Mouse (Mus musculus) lung, postnatal 0 days (tissue): Measurements from ENCODE around the gene Olfr71. TPM values are rescaled to one million over a fixed set of nuclear protein-coding genes. Genes with fewer than 3 reads are reported as not detected.

ENCODE experiments used
- ATAC-seq: fragments of 200-750 bp; cut with Nextera tagmentation; 2 replicates; pipeline ENCODE4 v1.8.0; 2017; ENCODE audit warnings: moderate library complexity
- DNase-seq: peaks from one replicate; pipeline ENCODE4 v3.0.0-alpha.2; 2016; ENCODE audit warnings: low spot score
- H3K27ac ChIP-seq: fragments of 300-500 bp; sonication (generic); 2 replicates; pipeline ENCODE4 v1.5.1; 2014; ENCODE audit warnings: antibody characterized with exemption, mild to moderate bottlenecking, low read length, mixed read lengths
- H3K27me3 ChIP-seq: fragments of 300-500 bp; sonication (generic); replicated peaks from 2 replicates; pipeline ENCODE4 v1.6.1; 2014; ENCODE audit warnings: low read length, mixed read lengths; ENCODE audit not compliant: insufficient read depth
- H3K36me3 ChIP-seq: fragments of 300-500 bp; sonication (generic); 2 replicates; pipeline ENCODE4 v1.6.1; 2014; ENCODE audit warnings: low read length, mixed read lengths; ENCODE audit not compliant: insufficient read depth
- H3K4me1 ChIP-seq: fragments of 300-500 bp; sonication (generic); 2 replicates; pipeline ENCODE4 v1.6.1; 2014; ENCODE audit warnings: antibody characterized with exemption, low read depth, low read length, mixed read lengths; ENCODE audit not compliant: insufficient read depth
- H3K4me2 ChIP-seq: fragments of 300-500 bp; sonication (generic); replicated peaks from 2 replicates; pipeline ENCODE4 v1.6.1; 2014; ENCODE audit warnings: low read depth, mild to moderate bottlenecking, low read length, moderate library complexity, mixed read lengths
- H3K4me3 ChIP-seq: fragments of 300-500 bp; sonication (generic); 2 replicates; pipeline ENCODE4 v1.5.1; 2014; ENCODE audit warnings: low read depth, low read length
- H3K9ac ChIP-seq: fragments of 300-500 bp; sonication (generic); replicated peaks from 2 replicates; pipeline ENCODE4 v1.6.1; 2014; ENCODE audit warnings: low read depth, mild to moderate bottlenecking
- H3K9me3 ChIP-seq: fragments of 300-500 bp; sonication (generic); 2 replicates; pipeline ENCODE4 v1.6.1; 2016; ENCODE audit warnings: low read length, mixed read lengths
- CTCF ChIP-seq: IDR thresholded peaks from 2 replicates; pipeline ENCODE4 v1.5.1; 2016; ENCODE audit warnings: antibody characterized with exemption, mild to moderate bottlenecking
- EP300 ChIP-seq: IDR thresholded peaks from 2 replicates; pipeline ENCODE4 v1.6.1; 2016; ENCODE audit warnings: antibody characterized with exemption, mild to moderate bottlenecking, control low read depth
- WGBS: fragments of 180-500 bp; shearing (Covaris S2); extraction: QIAGEN DNeasy Blood & Tissue Kit; methylation state at CpG from one replicate; pipeline ENCODE4 v1.1.7; 2014; 5-methylcytosine and 5-hydroxymethylcytosine counted together
- polyA plus RNA-seq: library from polyadenylated mRNA; unstranded; fragments of >200 nt; fragmentation: Nextera tagmentation; extraction: Ambion mirVana; gene quantifications from 2 replicates; pipeline ENCODE4 v1.2.1, GENCODE M21; 2015

Olfr71 gene
- 0.17 TPM in 1 of 2 replicates, not detected in the other for polyA plus RNA-seq

DNA sequence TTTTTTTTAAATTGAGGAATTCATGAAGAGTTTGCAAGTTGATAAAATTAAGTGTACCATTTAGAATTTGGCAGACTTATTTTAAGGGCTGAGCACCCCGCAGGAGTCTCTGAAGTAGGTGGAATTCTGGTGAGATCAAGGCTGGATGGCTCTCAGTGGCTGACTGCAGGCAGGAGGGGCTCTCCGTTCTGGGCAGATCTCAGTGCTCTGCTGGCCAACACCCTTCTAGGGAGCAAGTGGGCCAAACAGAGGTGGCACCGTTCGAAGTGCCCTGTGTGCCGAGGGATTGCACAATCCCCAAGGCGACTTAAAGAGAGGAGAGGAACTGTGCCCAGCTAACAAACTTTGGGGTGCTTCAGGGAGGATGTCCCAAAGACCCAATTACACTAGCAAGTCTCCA, at the start of gene Olfr71:
Olfr71 (minus strand) TSS at position 387 of the 400 bp plus-strand sequence.
- Histone ChIP-seq H3K9ac (no peak within 1 kb of the TSS), H3K4me3 (no peak within 1 kb of the TSS), H3K27ac (peak within 1 kb of the TSS; percentile 64), H3K4me1 (no peaks in the 10 kb centered on the region; the same call in 1 of the 2 replicates), H3K27me3 (no peaks in the 10 kb centered on the region), H3K9me3 (no peaks in the 10 kb centered on the region), H3K4me2 (no peak within 1 kb of the TSS), H3K36me3 (no peaks in the 10 kb centered on the region)
- peak; percentile 92 for ATAC-seq
- no peak for TF ChIP-seq CTCF
- TF ChIP-seq EP300, result 0 out of 2 replicates have a peak, but pooled peaks have one; percentile 52
- DNase-seq, result peak; percentile 81
- 24% methylated on average over 6 of the region's 6 CpGs for WGBS

GRCm38 (mm10) chr4:43757213-43757612, 47.2 kb upstream of the Olfr71 start:
- Histone ChIP-seq H3K4me2 (no peak overlapping the region), H3K27me3 (no peaks in the 10 kb centered on the region), H3K27ac (no peak overlapping the region), H3K9me3 (no peaks in the 10 kb centered on the region), H3K9ac (no peak overlapping the region), H3K36me3 (no peaks in the 10 kb centered on the region), H3K4me3 (no peak overlapping the region), H3K4me1 (no peaks in the 10 kb centered on the region)
- TF ChIP-seq CTCF (no peak), EP300 (no peak)
- DNase-seq (peak; percentile 37), ATAC-seq (peak; percentile 63)
- 43% methylated on average over 6 of the region's 6 CpGs for WGBS

DNA sequence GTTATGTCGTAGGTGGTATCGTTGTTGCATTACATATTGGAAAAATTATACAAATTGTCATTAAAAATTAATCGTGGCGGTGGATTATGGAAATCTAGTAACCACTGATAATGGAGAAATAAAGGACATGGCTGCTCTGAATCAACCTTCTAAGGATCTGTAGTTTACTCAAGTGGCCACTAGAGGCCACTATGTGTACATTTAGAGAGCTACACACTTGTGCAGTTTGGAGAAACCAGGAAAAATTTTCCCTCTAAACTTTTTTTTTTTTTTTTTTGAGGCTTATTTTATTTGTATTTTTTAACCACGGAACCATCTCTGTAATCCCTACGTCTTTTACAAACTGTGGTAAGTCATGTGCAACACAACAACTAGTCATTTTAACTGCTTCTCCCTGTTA, 35.1 kb upstream of the Olfr71 start:
- DNase-seq (peak; percentile 77), ATAC-seq (no peak)
- no peak overlapping the region for H3K9ac ChIP-seq
- no peaks in the 10 kb centered on the region for H3K9me3 ChIP-seq
- no peak overlapping the region for H3K27ac ChIP-seq
- H3K4me1 ChIP-seq, result no peaks in the 10 kb centered on the region
- no peak overlapping the region for H3K4me3 ChIP-seq
- 15% methylated on average over 6 of the region's 6 CpGs for WGBS
- no peaks in the 10 kb centered on the region for H3K36me3 ChIP-seq
- H3K4me2 ChIP-seq, result no peak overlapping the region
- H3K27me3 ChIP-seq, result no peaks in the 10 kb centered on the region
- TF ChIP-seq EP300, result no peak
- peak; percentile 71 for TF ChIP-seq CTCF

DNA sequence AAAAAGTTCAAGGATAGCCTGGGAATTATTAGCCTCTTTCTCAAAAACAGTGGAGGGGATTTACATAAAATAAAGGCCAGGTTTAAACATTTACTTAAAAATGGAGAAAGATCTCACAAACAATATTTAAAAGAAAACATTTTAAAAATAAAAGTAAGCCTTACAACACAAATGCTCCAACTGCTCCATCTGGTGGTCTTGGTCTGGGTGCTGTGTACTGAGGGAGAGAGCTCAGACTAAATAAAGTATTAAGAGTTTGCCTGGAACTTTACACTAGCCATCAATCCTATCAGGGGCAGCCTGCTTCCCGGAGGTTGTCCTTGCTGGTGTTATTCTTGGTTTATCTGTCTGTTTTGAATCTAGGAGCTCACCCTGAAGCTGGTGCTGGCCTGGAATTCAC, 33.0 kb upstream of the Olfr71 start:
- Histone ChIP-seq H3K36me3 (no peaks in the 10 kb centered on the region), H3K9ac (no peak overlapping the region), H3K4me2 (no peak overlapping the region), H3K27ac (no peak overlapping the region), H3K27me3 (no peaks in the 10 kb centered on the region), H3K4me3 (no peak overlapping the region), H3K9me3 (no peaks in the 10 kb centered on the region), H3K4me1 (no peaks in the 10 kb centered on the region)
- DNase-seq, result peak; percentile 41
- no peak for TF ChIP-seq EP300
- peak; percentile 57 for TF ChIP-seq CTCF
- ATAC-seq, result no peak
- WGBS, result 15% methylated on average over 1 of the region's 1 CpGs

GRCm38 (mm10) chr4:43742637-43743036, 32.6 kb upstream of the Olfr71 start:
- Histone ChIP-seq H3K9me3 (no peaks in the 10 kb centered on the region), H3K27ac (no peak overlapping the region), H3K36me3 (no peaks in the 10 kb centered on the region), H3K4me2 (no peak overlapping the region), H3K4me1 (no peaks in the 10 kb centered on the region), H3K27me3 (no peaks in the 10 kb centered on the region), H3K9ac (no peak overlapping the region), H3K4me3 (no peak overlapping the region)
- no peak for ATAC-seq
- 32% methylated on average over 4 of the region's 4 CpGs for WGBS
- DNase-seq, result no peak
- TF ChIP-seq EP300 (no peak), CTCF (no peak)

- no peaks in the 10 kb centered on the region for H3K27me3 ChIP-seq
- no peak overlapping the region for H3K9ac ChIP-seq
- no peak overlapping the region for H3K27ac ChIP-seq
- ATAC-seq (no peak), DNase-seq (no peak)
- 44% methylated on average over 5 of the region's 5 CpGs for WGBS
- no peak for TF ChIP-seq EP300
- TF ChIP-seq CTCF, result no peak
- no peak overlapping the region for H3K4me2 ChIP-seq
- H3K4me3 ChIP-seq, result no peak overlapping the region
- H3K9me3 ChIP-seq, result no peaks in the 10 kb centered on the region
- H3K36me3 ChIP-seq, result no peaks in the 10 kb centered on the region
- no peaks in the 10 kb centered on the region for H3K4me1 ChIP-seq
Measured at GRCm38 (mm10) chr4:43741526-43741925, 31.5 kb upstream of the Olfr71 start.
